Mouse (Mus musculus): ENCODE results near the gene B430218F22Rik. TPM values are rescaled to one million over a fixed set of nuclear protein-coding genes. Genes with fewer than 3 reads are reported as not detected.
"Not testable (repeated sequence)": the region's sequence is repeated elsewhere in the genome, so short reads cannot be mapped to it uniquely, and the experiment has no call there.

B430218F22Rik gene
- total RNA-seq (2021): 0.55 TPM in 1 of 2 replicates, not detected in the other
- long read RNA-seq: 0 reads

GRCm38 (mm10) chr13:118386511-118387447, at the start of gene B430218F22Rik, which contains the start of gene Mrps30:
Gene B430218F22Rik, plus strand, starts transcription at chr13:118386630.
Gene Mrps30, minus strand, starts transcription at chr13:118387252.
- DNase-seq: peak; percentile 94

GRCm38 (mm10) chr13:118350257-118350656, 36.2 kb upstream of the B430218F22Rik start:
- DNase-seq: no peak

GRCm38 (mm10) chr13:118350870-118351269, 35.6 kb upstream of the B430218F22Rik start:
- no peak for DNase-seq

- no peak for DNase-seq
Observed at GRCm38 (mm10) chr13:118363342-118363741, 23.1 kb upstream of the B430218F22Rik start.

GRCm38 (mm10) chr13:118365774-118366173, 20.7 kb upstream of the B430218F22Rik start:
- no peak for DNase-seq

- no peak for DNase-seq
Observed at GRCm38 (mm10) chr13:118372871-118373270, 13.6 kb upstream of the B430218F22Rik start.

- DNase-seq: peak; percentile 51
Observed at GRCm38 (mm10) chr13:118379155-118379554, 7.3 kb upstream of the B430218F22Rik start.

GRCm38 (mm10) chr13:118380381-118380780, 6.0 kb upstream of the B430218F22Rik start:
- no peak for DNase-seq

GRCm38 (mm10) chr13:118387448-118387801, 995 bp downstream of the B430218F22Rik start:
- not testable (repeated sequence) for DNase-seq

GRCm38 (mm10) chr13:118395803-118396202, 9.4 kb downstream of the B430218F22Rik start:
- DNase-seq: no peak

- DNase-seq: no peak
Observed at GRCm38 (mm10) chr13:118400340-118400739, 13.9 kb downstream of the B430218F22Rik start.

GRCm38 (mm10) chr13:118403544-118403943, 17.1 kb downstream of the B430218F22Rik start:
- no peak for DNase-seq

GRCm38 (mm10) chr13:118411297-118411992, 25.0 kb downstream of the B430218F22Rik start:
- DNase-seq: no peak

- DNase-seq: no peak
Observed at GRCm38 (mm10) chr13:118418163-118418562, 31.7 kb downstream of the B430218F22Rik start.

- no peak for DNase-seq
Observed at GRCm38 (mm10) chr13:118420408-118420807, 34.0 kb downstream of the B430218F22Rik start.

GRCm38 (mm10) chr13:118420847-118421246, 34.4 kb downstream of the B430218F22Rik start:
- no peak for DNase-seq

Other genes with a start within 250 kb of the B430218F22Rik start
- gene Mrps30, start 622 bp downstream of the B430218F22Rik start, total RNA-seq (2021): 27.8 and 28.2 TPM in 2 replicates

All from adrenal gland, postnatal 25 days (tissue).